Mouse (Mus musculus): ENCODE results near the gene Cct4.

DNA sequence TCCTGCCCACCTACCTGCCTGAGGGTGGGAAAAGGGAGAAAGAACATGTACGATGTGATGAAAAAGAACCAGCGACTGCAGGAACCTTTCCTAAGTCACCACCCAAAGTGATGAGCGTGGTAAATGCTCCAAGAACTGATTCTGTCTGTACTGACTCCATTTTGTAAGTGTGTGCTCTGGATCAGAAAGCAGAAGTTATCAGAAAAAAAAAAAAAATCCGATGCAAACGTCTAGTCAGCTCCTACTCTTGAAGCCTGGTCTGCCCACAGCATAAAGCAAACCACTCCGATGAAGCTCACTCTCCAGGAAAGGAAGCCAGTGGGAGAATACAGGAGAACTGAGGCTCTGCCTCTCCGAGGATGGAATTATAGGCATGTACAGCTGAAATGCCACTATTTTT is 37.7 kb upstream of the Cct4 start:
- no peak for TF ChIP-seq CTCF (conservative IDR thresholded peaks at IDR 0.05; ENCODE audit: insufficient read depth, insufficient read length, low read depth, low read length)
- TF ChIP-seq POLR2A (IDR thresholded peaks at IDR 0.05; ENCODE audit: low read depth, low read length): no peak

Data from kidney, adult 2 months (tissue).